Mouse (Mus musculus) brain, embryonic 18.5 days (tissue): Measurements from ENCODE around the gene Sqor.

Experiments used
- DNase-seq: peaks from one replicate; pipeline ENCODE4 v3.0.0-alpha.2; 2012; ENCODE audit warnings: low read depth, low spot score

Sqor gene

GRCm38 (mm10) chr2:122784701-122785100 is 19.7 kb downstream of the Sqor start:
- no peak for DNase-seq

- no peak for DNase-seq
Measured at GRCm38 (mm10) chr2:122786167-122786566, 21.1 kb downstream of the Sqor start.

- no peak for DNase-seq
Measured at GRCm38 (mm10) chr2:122789311-122789710, 24.3 kb downstream of the Sqor start.

- DNase-seq, result no peak
Measured at GRCm38 (mm10) chr2:122789730-122790129, 24.7 kb downstream of the Sqor start.

GRCm38 (mm10) chr2:122804392-122804791 is 39.4 kb downstream of the Sqor start:
- no peak for DNase-seq

- DNase-seq, result no peak
Measured at GRCm38 (mm10) chr2:122806040-122806439, 41.0 kb downstream of the Sqor start.

GRCm38 (mm10) chr2:122809027-122809426 is 44.0 kb downstream of the Sqor start:
- no peak for DNase-seq

GRCm38 (mm10) chr2:122816986-122817385 is 51.9 kb downstream of the Sqor start:
- no peak for DNase-seq

- no peak for DNase-seq
Measured at GRCm38 (mm10) chr2:122821246-122821645, 56.2 kb downstream of the Sqor start.

GRCm38 (mm10) chr2:122825406-122826236 is 60.6 kb downstream of the Sqor start:
- peak; percentile 40 for DNase-seq

GRCm38 (mm10) chr2:122826302-122826701 is 61.3 kb downstream of the Sqor start:
- DNase-seq, result peak; percentile 22

GRCm38 (mm10) chr2:122854636-122855035 is 89.6 kb downstream of the Sqor start:
- DNase-seq, result no peak

GRCm38 (mm10) chr2:122855354-122855753 is 90.3 kb downstream of the Sqor start:
- DNase-seq, result no peak
